Mouse (Mus musculus): ENCODE measurements around the gene 2310033P09Rik. TPM values are rescaled to one million over a fixed set of nuclear protein-coding genes. Genes with fewer than 3 reads are reported as not detected.

Gene 2310033P09Rik
- polyA plus RNA-seq, 1 experiment from 2014 or later = 36.6 TPM

- Histone ChIP-seq H3K4me3 (ENCODE audit: low read depth, low read length) (no peak overlapping the region), H3K27ac (ENCODE audit: low read depth, low read length) (no peak overlapping the region), H3K9ac (ENCODE audit: low read length) (no peak overlapping the region), H3K27me3 (ENCODE audit: control insufficient read depth, insufficient read depth, low read length) (no peaks in the 10 kb centered on the region), H3K4me2 (ENCODE audit: low read depth, low read length, severe bottlenecking) (no peak overlapping the region), H3K36me3 (ENCODE audit: control insufficient read depth, insufficient read depth, low read length) (no peaks in the 10 kb centered on the region), H3K4me1 (replicated peaks; ENCODE audit: control insufficient read depth, insufficient read depth, low read length) (peaks cover 2% of the 10 kb centered on the region; the same call in 1 of the 2 replicates), H3K9me3 (ENCODE audit: control insufficient read depth, low read length) (no peaks in the 10 kb centered on the region)
- 49% methylated on average over 2 of the region's 2 CpGs for WGBS
- ATAC-seq (replicated peaks; ENCODE audit: low FRiP score) (no peak), DNase-seq (ENCODE audit: low spot score) (no peak)
Observed at GRCm38 (mm10) chr11:59165616-59166241, 42.4 kb upstream of the 2310033P09Rik start.

GRCm38 (mm10) chr11:59169807-59170206 is 38.3 kb upstream of the 2310033P09Rik start:
- DNase-seq (ENCODE audit: low spot score) = no peak
- Histone ChIP-seq H3K9ac (ENCODE audit: low read length) (no peak overlapping the region), H3K27me3 (ENCODE audit: control insufficient read depth, insufficient read depth, low read length) (no peaks in the 10 kb centered on the region; the same call in 1 of the 2 replicates), H3K36me3 (ENCODE audit: control insufficient read depth, insufficient read depth, low read length) (no peaks in the 10 kb centered on the region), H3K9me3 (ENCODE audit: control insufficient read depth, low read length) (no peaks in the 10 kb centered on the region), H3K4me1 (replicated peaks; ENCODE audit: control insufficient read depth, insufficient read depth, low read length) (no peaks in the 10 kb centered on the region), H3K4me3 (ENCODE audit: low read depth, low read length) (no peak overlapping the region), H3K4me2 (ENCODE audit: low read depth, low read length, severe bottlenecking) (no peak overlapping the region), H3K27ac (ENCODE audit: low read depth, low read length) (no peak overlapping the region)
- 76% methylated on average over 3 of the region's 3 CpGs for WGBS
- no peak for ATAC-seq (replicated peaks; ENCODE audit: low FRiP score)

DNA sequence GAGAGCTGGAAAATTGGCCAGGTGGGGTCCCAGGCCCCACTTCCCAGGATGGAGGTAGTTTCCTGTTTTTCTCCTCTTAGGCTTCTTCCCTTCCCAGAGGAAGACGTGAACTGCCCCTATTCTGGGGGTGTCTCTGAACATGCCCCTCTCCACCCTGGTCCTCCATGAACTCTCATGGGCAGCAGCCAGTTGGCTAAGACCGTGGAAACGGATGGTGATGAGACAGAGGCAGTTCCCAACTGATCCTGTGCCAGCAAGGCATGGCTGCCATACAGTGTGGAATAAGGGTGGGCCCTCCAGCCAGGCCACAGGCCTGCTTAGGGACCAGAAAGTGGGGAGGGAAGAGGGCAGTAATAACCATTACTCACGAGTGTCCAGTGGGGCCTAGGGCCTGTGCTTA is 37.6 kb upstream of the 2310033P09Rik start:
- 79% methylated on average over 4 of the region's 4 CpGs for WGBS
- H3K4me3 ChIP-seq (ENCODE audit: low read depth, low read length) = no peak overlapping the region
- no peak overlapping the region for H3K9ac ChIP-seq (ENCODE audit: low read length)
- H3K9me3 ChIP-seq (ENCODE audit: control insufficient read depth, low read length) = no peaks in the 10 kb centered on the region
- H3K36me3 ChIP-seq (ENCODE audit: control insufficient read depth, insufficient read depth, low read length) = no peaks in the 10 kb centered on the region
- no peak overlapping the region for H3K4me2 ChIP-seq (ENCODE audit: low read depth, low read length, severe bottlenecking)
- H3K27ac ChIP-seq (ENCODE audit: low read depth, low read length) = no peak overlapping the region
- H3K4me1 ChIP-seq (replicated peaks; ENCODE audit: control insufficient read depth, insufficient read depth, low read length) = no peaks in the 10 kb centered on the region
- ATAC-seq (replicated peaks; ENCODE audit: low FRiP score) = no peak
- H3K27me3 ChIP-seq (ENCODE audit: control insufficient read depth, insufficient read depth, low read length) = peaks cover 7% of the 10 kb centered on the region
- DNase-seq (ENCODE audit: low spot score) = no peak

DNA sequence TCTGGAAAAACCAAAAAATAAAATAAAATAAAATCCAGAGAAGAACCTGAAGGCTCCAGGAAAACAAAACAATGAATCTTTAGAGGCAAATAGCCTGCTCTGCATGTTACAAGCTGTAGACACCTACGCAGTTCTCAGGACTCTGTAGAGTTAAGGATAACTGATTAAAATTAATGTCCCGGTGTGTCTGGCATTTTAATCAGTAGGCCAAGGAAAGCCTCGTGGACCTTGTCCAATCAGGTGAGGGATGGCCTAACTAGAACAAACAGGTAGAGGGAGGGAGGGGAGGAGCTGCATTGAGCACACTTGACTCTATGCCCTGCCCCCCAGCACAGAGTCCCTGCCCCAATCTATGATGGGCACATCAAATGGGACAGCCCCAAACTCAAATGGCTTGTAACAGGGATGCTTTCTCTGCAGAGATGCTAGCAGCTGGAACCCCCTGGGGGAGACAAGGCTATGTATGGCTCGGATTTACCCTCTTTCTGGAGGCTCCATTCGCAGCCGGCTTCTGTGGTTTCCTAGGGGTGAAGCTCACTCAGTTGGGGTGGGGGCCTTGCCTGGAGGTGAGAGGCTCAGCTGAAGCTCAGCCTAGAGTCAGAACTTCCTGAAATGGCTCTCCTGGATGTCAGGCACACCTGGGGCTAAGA is 33.8 kb upstream of the 2310033P09Rik start:
- Histone ChIP-seq H3K27me3 (ENCODE audit: control insufficient read depth, insufficient read depth, low read length) (peaks cover 39% of the 10 kb centered on the region), H3K9ac (ENCODE audit: low read length) (no peak overlapping the region), H3K36me3 (ENCODE audit: control insufficient read depth, insufficient read depth, low read length) (no peaks in the 10 kb centered on the region), H3K4me1 (replicated peaks; ENCODE audit: control insufficient read depth, insufficient read depth, low read length) (no peaks in the 10 kb centered on the region), H3K27ac (ENCODE audit: low read depth, low read length) (no peak overlapping the region), H3K9me3 (ENCODE audit: control insufficient read depth, low read length) (no peaks in the 10 kb centered on the region), H3K4me3 (ENCODE audit: low read depth, low read length) (no peak overlapping the region), H3K4me2 (ENCODE audit: low read depth, low read length, severe bottlenecking) (no peak overlapping the region)
- DNase-seq (ENCODE audit: low spot score) = no peak
- WGBS = 59% methylated on average over 6 of the region's 6 CpGs
- ATAC-seq (replicated peaks; ENCODE audit: low FRiP score) = no peak

DNA sequence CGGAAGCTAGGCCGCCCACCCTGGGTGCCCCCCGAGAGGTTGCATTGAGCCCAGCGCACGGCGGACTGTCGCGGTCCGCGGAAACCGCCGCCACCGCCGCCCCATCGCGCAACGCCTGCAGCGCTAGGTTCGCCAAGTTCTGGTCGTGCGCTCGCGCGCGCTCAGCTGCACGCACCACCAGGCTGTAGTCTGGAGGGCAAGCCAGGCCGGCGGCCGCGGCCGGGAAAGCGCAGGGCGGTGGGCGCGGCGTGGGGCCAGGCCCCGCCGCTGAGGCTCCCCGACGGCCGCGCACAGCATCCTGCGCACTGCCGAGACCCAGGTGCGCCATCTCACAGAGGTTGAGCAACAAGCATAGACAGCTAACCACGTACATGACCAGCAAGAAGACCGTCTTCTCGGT is 31.6 kb upstream of the 2310033P09Rik start:
- no peak for DNase-seq (ENCODE audit: low spot score)
- ATAC-seq (replicated peaks; ENCODE audit: low FRiP score) = no peak
- WGBS = 4% methylated on average over 48 of the region's 48 CpGs
- Histone ChIP-seq H3K4me2 (ENCODE audit: low read depth, low read length, severe bottlenecking) (no peak overlapping the region), H3K9ac (ENCODE audit: low read length) (no peak overlapping the region), H3K27ac (ENCODE audit: low read depth, low read length) (no peak overlapping the region), H3K4me3 (ENCODE audit: low read depth, low read length) (no peak overlapping the region), H3K27me3 (ENCODE audit: control insufficient read depth, insufficient read depth, low read length) (peaks cover 39% of the 10 kb centered on the region), H3K4me1 (replicated peaks; ENCODE audit: control insufficient read depth, insufficient read depth, low read length) (no peaks in the 10 kb centered on the region), H3K36me3 (ENCODE audit: control insufficient read depth, insufficient read depth, low read length) (no peaks in the 10 kb centered on the region), H3K9me3 (ENCODE audit: control insufficient read depth, low read length) (no peaks in the 10 kb centered on the region)

GRCm38 (mm10) chr11:59176921-59177320 is 31.2 kb upstream of the 2310033P09Rik start:
- H3K4me2 ChIP-seq (ENCODE audit: low read depth, low read length, severe bottlenecking) = no peak overlapping the region
- H3K4me3 ChIP-seq (ENCODE audit: low read depth, low read length) = no peak overlapping the region
- no peaks in the 10 kb centered on the region for H3K9me3 ChIP-seq (ENCODE audit: control insufficient read depth, low read length)
- no peak overlapping the region for H3K9ac ChIP-seq (ENCODE audit: low read length)
- no peaks in the 10 kb centered on the region for H3K4me1 ChIP-seq (replicated peaks; ENCODE audit: control insufficient read depth, insufficient read depth, low read length)
- H3K36me3 ChIP-seq (ENCODE audit: control insufficient read depth, insufficient read depth, low read length) = no peaks in the 10 kb centered on the region
- peaks cover 39% of the 10 kb centered on the region for H3K27me3 ChIP-seq (ENCODE audit: control insufficient read depth, insufficient read depth, low read length)
- ATAC-seq (replicated peaks; ENCODE audit: low FRiP score) (no peak), DNase-seq (ENCODE audit: low spot score) (no peak)
- no peak overlapping the region for H3K27ac ChIP-seq (ENCODE audit: low read depth, low read length)
- WGBS = 5% methylated on average over 34 of the region's 34 CpGs

DNA sequence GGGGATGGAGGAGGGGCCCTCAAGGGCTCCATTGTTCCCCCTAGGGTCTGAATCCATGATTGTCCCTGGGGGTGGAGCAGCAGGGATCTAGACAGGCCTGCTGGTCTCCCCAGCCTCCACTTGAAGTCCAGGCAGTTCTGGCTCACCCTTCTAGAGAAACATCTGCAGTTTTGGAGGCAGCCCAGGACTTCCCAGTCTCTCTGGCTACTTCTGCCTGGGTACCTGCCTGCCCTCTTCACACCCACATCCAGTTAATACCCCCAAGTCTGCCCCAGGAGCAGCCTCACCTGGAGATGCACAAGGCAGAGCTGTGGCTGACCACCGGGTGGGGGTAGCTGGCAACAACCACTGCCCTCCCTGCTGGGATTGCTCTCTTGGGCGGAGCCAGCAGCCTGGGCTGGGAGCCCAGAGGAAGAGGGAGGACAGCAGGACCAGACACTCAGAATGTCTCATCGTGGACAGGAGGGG is 25.2 kb upstream of the 2310033P09Rik start, which contains the start of gene Gjc2:
TSS of gene Gjc2 (minus strand) at position 350 of the 468 bp plus-strand sequence.
- no peaks in the 10 kb centered on the region for H3K9me3 ChIP-seq (ENCODE audit: control insufficient read depth, low read length)
- ATAC-seq (replicated peaks; ENCODE audit: low FRiP score) (no peak), DNase-seq (ENCODE audit: low spot score) (no peak)
- no peaks in the 10 kb centered on the region; the same call in 1 of the 2 replicates for H3K36me3 ChIP-seq (ENCODE audit: control insufficient read depth, insufficient read depth, low read length)
- 48% methylated on average over 3 of the region's 3 CpGs for WGBS
- no peak within 1 kb of the TSS for H3K4me2 ChIP-seq (ENCODE audit: low read depth, low read length, severe bottlenecking)
- 0 out of 2 replicates have a peak, but pooled peaks cover 2% of the 10 kb centered on the region for H3K4me1 ChIP-seq (replicated peaks; ENCODE audit: control insufficient read depth, insufficient read depth, low read length)
- no peak within 1 kb of the TSS for H3K27ac ChIP-seq (ENCODE audit: low read depth, low read length)
- H3K4me3 ChIP-seq (ENCODE audit: low read depth, low read length) = no peak within 1 kb of the TSS
- H3K9ac ChIP-seq (ENCODE audit: low read length) = no peak within 1 kb of the TSS
- peaks cover 8% of the 10 kb centered on the region for H3K27me3 ChIP-seq (ENCODE audit: control insufficient read depth, insufficient read depth, low read length)

DNA sequence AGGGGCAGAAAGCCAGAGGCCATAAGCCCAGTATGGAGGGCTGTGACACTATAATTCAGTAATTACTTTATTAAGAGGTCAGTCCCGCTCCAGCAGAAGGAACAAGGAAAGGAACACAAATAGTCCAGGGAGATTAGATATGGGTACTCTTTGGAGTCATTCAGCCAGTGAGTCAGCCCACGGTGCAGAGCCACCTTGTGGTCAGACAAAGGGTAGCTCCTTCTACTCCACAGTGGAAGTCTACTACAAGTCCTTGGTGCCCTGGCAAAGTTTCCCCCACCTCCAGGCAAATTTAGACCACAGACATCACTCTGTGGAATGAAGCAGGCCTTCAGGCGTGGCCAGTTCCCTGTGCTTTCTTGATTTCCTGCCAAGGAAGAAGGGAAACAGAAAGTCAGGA is 24.3 kb upstream of the 2310033P09Rik start:
- Histone ChIP-seq H3K27ac (ENCODE audit: low read depth, low read length) (no peak overlapping the region), H3K27me3 (ENCODE audit: control insufficient read depth, insufficient read depth, low read length) (no peaks in the 10 kb centered on the region), H3K9me3 (ENCODE audit: control insufficient read depth, low read length) (no peaks in the 10 kb centered on the region), H3K9ac (ENCODE audit: low read length) (no peak overlapping the region), H3K4me3 (ENCODE audit: low read depth, low read length) (no peak overlapping the region), H3K4me2 (ENCODE audit: low read depth, low read length, severe bottlenecking) (no peak overlapping the region), H3K4me1 (replicated peaks; ENCODE audit: control insufficient read depth, insufficient read depth, low read length) (0 out of 2 replicates have a peak, but pooled peaks cover 2% of the 10 kb centered on the region), H3K36me3 (ENCODE audit: control insufficient read depth, insufficient read depth, low read length) (no peaks in the 10 kb centered on the region; the same call in 1 of the 2 replicates)
- ATAC-seq (replicated peaks; ENCODE audit: low FRiP score) (no peak), DNase-seq (ENCODE audit: low spot score) (no peak)
- 32% methylated on average over 3 of the region's 3 CpGs for WGBS
